Mouse (Mus musculus) gastrocnemius, adult 2 months (tissue): ENCODE measurements around the gene Ppil4. TPM values are rescaled to one million over a fixed set of nuclear protein-coding genes. Genes with fewer than 3 reads are reported as not detected.
A peak's percentile ranks its signal among the peaks of the same experiment; 100 is the strongest.

Source experiments
- DNase-seq: peaks from one replicate; pipeline ENCODE4 v3.0.0; 2022
- H3K27ac ChIP-seq: fragments of 200-600 bp; 2 replicates; pipeline ENCODE4 v1.8.1; 2022; ENCODE audit warnings: mild to moderate bottlenecking
- H3K4me3 ChIP-seq: fragments of 200-600 bp; 2 replicates; pipeline ENCODE4 v1.8.1; 2022; ENCODE audit warnings: mild to moderate bottlenecking, moderate library complexity
- CTCF ChIP-seq: fragments of 200-600 bp; IDR thresholded peaks from 2 replicates; pipeline ENCODE4 v1.8.1; 2022; ENCODE audit warnings: antibody characterized with exemption, mild to moderate bottlenecking, moderate library complexity
- intact Hi-C: fragments of 180-260 bp; cut with DNase I; formaldehyde crosslinking; loops from one replicate; pipeline ENCODE4 v1.15.1; 2025
- total RNA-seq, 2 experiments: library from RNA; stranded (reverse); gene quantifications; 2 replicates each; pipeline ENCODE4 v1.2.3; 2021

Ppil4 gene
- total RNA-seq, 2 experiments from 2014 or later, result 11.9 to 13.8 TPM

GRCm38 (mm10) chr10:7833377-7834165 is 40.9 kb downstream of the Ppil4 start:
- no peak overlapping the region for H3K27ac ChIP-seq

GRCm38 (mm10) chr10:7834671-7835225 is 42.1 kb downstream of the Ppil4 start:
- Histone ChIP-seq H3K4me3 (no peak overlapping the region), H3K27ac (no peak overlapping the region)
- TF ChIP-seq CTCF, result no peak
- intact Hi-C loops, result no loop called here
- DNase-seq, result no peak

More at GRCm38 (mm10) chr10:7833377-7834165, 40.9 kb downstream of the Ppil4 start:
- no peak for TF ChIP-seq CTCF
- no peak for DNase-seq
- no peak overlapping the region for H3K4me3 ChIP-seq
- intact Hi-C loops, result no loop called here

GRCm38 (mm10) chr10:7836902-7837301 is 44.2 kb downstream of the Ppil4 start:
- intact Hi-C loops, result no loop called here
- Histone ChIP-seq H3K27ac (no peak overlapping the region), H3K4me3 (no peak overlapping the region)
- no peak for TF ChIP-seq CTCF
- no peak for DNase-seq

- DNase-seq, result no peak
- no peak for TF ChIP-seq CTCF
- intact Hi-C loops, result no loop called here
- no peak overlapping the region for H3K27ac ChIP-seq
- no peak overlapping the region for H3K4me3 ChIP-seq
Measured at GRCm38 (mm10) chr10:7837446-7837845, 44.8 kb downstream of the Ppil4 start.

GRCm38 (mm10) chr10:7838036-7838435 is 45.3 kb downstream of the Ppil4 start:
- peak overlapping the region; percentile 31; the same call in 1 of the 2 replicates for H3K27ac ChIP-seq
- no peak overlapping the region for H3K4me3 ChIP-seq
- intact Hi-C loops, result no loop called here
- TF ChIP-seq CTCF, result no peak
- DNase-seq, result peak; percentile 51

GRCm38 (mm10) chr10:7838874-7839421 is 46.3 kb downstream of the Ppil4 start:
- TF ChIP-seq CTCF, result no peak
- DNase-seq, result peak; percentile 40
- Histone ChIP-seq H3K4me3 (no peak overlapping the region; the same call in 1 of the 2 replicates), H3K27ac (peak overlapping the region; percentile 73)
- intact Hi-C loops, result no loop called here

- peak overlapping the region; percentile 73 for H3K27ac ChIP-seq
- DNase-seq, result peak; percentile 71
- intact Hi-C loops, result no loop called here
- H3K4me3 ChIP-seq, result peak overlapping the region; percentile 45
- TF ChIP-seq CTCF, result no peak
Measured at GRCm38 (mm10) chr10:7839551-7840352, 47.1 kb downstream of the Ppil4 start.

GRCm38 (mm10) chr10:7840353-7840733 is 47.7 kb downstream of the Ppil4 start:
- peak overlapping the region; percentile 87 for H3K27ac ChIP-seq
- no peak for TF ChIP-seq CTCF
- no peak overlapping the region for H3K4me3 ChIP-seq
- intact Hi-C loops, result no loop called here
- DNase-seq, result no peak

GRCm38 (mm10) chr10:7840785-7841184 is 48.1 kb downstream of the Ppil4 start:
- intact Hi-C loops, result no loop called here

GRCm38 (mm10) chr10:7841571-7842080 is 48.9 kb downstream of the Ppil4 start:
- Histone ChIP-seq H3K27ac (peak overlapping the region; percentile 87), H3K4me3 (peak overlapping the region; percentile 49)
- peak; percentile 92 for DNase-seq
- no peak for TF ChIP-seq CTCF
- intact Hi-C loops, result no loop called here

More at GRCm38 (mm10) chr10:7840785-7841184, 48.1 kb downstream of the Ppil4 start:
- peak overlapping the region; percentile 87 for H3K27ac ChIP-seq
- peak; percentile 35 for DNase-seq
- TF ChIP-seq CTCF, result no peak
- no peak overlapping the region for H3K4me3 ChIP-seq

GRCm38 (mm10) chr10:7843181-7843580 is 50.5 kb downstream of the Ppil4 start:
- Histone ChIP-seq H3K4me3 (no peak overlapping the region), H3K27ac (no peak overlapping the region)
- intact Hi-C loops, result no loop called here
- no peak for DNase-seq
- no peak for TF ChIP-seq CTCF

- intact Hi-C loops, result no loop called here
- no peak for TF ChIP-seq CTCF
- H3K4me3 ChIP-seq, result no peak overlapping the region
- no peak overlapping the region for H3K27ac ChIP-seq
- no peak for DNase-seq
Measured at GRCm38 (mm10) chr10:7844161-7844560, 51.5 kb downstream of the Ppil4 start.
